Mouse (Mus musculus): ENCODE results near the gene 3110040N11Rik. TPM values are rescaled to one million over a fixed set of nuclear protein-coding genes. Genes with fewer than 3 reads are reported as not detected.

The 3110040N11Rik gene
- polyA plus RNA-seq, 2 experiments: 52.9 to 54.7 TPM

DNA sequence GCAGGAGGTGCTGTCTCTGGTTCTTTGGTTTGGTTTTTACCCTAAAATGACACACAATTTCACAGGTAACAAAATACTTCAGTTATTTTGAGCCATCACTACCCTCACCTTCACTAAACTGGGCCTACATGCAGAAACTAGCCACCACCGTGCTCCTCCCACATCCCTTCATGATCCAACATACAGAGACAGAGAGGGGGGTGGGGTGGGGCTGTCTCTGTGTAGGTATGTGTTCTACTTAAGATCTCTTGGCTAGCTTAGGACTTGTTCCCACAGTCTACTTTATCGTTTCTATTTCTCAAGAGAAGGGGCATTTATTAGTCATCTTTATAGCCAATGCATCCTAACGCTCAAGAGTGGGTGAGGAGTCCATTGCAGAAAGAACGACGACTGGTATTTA lies 742 bp downstream of the 3110040N11Rik start:
- peak overlapping the region; percentile 52 for H3K4me3 ChIP-seq (replicated peaks; ENCODE audit: low read length)
- 2% methylated on average over 5 of the region's 5 CpGs for WGBS
- peak overlapping the region; percentile 97 for H3K27ac ChIP-seq (replicated peaks; ENCODE audit: low read depth, low read length)
- peaks cover 8% of the 10 kb centered on the region for H3K4me1 ChIP-seq (ENCODE audit: control insufficient read depth, insufficient read depth, low read length)
- peak overlapping the region; percentile 82 for H3K4me2 ChIP-seq (replicated peaks; ENCODE audit: low read depth, low read length, severe bottlenecking)
- DNase-seq (ENCODE audit: low spot score): no peak
- ATAC-seq (ENCODE audit: low FRiP score, low read depth): no peak
- TF ChIP-seq POLR2A (IDR thresholded peaks at IDR 0.05; ENCODE audit: borderline replicate concordance, extremely low read depth, insufficient read depth, insufficient read length): no peak
- no peaks in the 10 kb centered on the region for H3K27me3 ChIP-seq (ENCODE audit: control insufficient read depth, insufficient read depth, low read length)
- H3K9me3 ChIP-seq (ENCODE audit: control insufficient read depth, low read length): no peaks in the 10 kb centered on the region
- H3K9ac ChIP-seq (ENCODE audit: low read depth, low read length, severe bottlenecking): peak overlapping the region; percentile 78
- H3K36me3 ChIP-seq (ENCODE audit: control insufficient read depth, insufficient read depth, low read length): peaks cover 9% of the 10 kb centered on the region

DNA sequence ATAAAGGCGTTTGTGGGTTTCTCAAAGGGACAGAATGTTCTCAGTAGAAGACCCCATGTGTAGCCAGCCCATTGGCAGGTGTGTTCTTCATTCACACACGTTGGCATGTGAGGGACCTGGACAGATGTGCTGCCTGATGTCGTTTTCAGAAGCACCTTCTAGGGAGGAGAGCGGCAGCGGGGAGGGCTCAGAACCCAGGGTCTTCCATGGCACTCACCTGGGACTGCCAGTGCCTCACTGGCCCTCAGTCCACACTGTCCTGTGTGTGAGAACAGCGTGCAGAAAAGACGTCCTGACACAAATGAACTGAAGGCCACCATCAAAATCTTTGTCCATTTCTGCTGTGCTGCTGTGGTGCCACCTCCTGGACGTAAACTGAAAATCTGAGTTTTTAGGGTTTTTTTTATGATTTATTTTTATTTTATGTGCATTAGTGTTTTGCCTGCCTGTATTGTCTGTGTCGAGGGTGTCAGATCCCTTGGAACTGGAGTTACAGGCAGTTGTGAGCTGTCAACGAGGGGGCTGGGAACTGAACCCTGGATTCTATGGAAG lies 11.5 kb downstream of the 3110040N11Rik start:
- no peak for TF ChIP-seq POLR2A (IDR thresholded peaks at IDR 0.05; ENCODE audit: borderline replicate concordance, extremely low read depth, insufficient read depth, insufficient read length)
- WGBS: 70% methylated on average over 10 of the region's 10 CpGs
- DNase-seq (ENCODE audit: low spot score) (no peak), ATAC-seq (ENCODE audit: low FRiP score, low read depth) (no peak)
- H3K4me2 ChIP-seq (replicated peaks; ENCODE audit: low read depth, low read length, severe bottlenecking): no peak overlapping the region
- no peak overlapping the region for H3K27ac ChIP-seq (replicated peaks; ENCODE audit: low read depth, low read length)
- no peak overlapping the region for H3K4me3 ChIP-seq (replicated peaks; ENCODE audit: low read length)
- H3K36me3 ChIP-seq (ENCODE audit: control insufficient read depth, insufficient read depth, low read length): peaks cover 29% of the 10 kb centered on the region
- H3K9ac ChIP-seq (ENCODE audit: low read depth, low read length, severe bottlenecking): no peak overlapping the region
- 0 out of 2 replicates have a peak, but pooled peaks cover 7% of the 10 kb centered on the region for H3K9me3 ChIP-seq (ENCODE audit: control insufficient read depth, low read length)
- H3K27me3 ChIP-seq (ENCODE audit: control insufficient read depth, insufficient read depth, low read length): no peaks in the 10 kb centered on the region
- no peaks in the 10 kb centered on the region for H3K4me1 ChIP-seq (ENCODE audit: control insufficient read depth, insufficient read depth, low read length)

DNA sequence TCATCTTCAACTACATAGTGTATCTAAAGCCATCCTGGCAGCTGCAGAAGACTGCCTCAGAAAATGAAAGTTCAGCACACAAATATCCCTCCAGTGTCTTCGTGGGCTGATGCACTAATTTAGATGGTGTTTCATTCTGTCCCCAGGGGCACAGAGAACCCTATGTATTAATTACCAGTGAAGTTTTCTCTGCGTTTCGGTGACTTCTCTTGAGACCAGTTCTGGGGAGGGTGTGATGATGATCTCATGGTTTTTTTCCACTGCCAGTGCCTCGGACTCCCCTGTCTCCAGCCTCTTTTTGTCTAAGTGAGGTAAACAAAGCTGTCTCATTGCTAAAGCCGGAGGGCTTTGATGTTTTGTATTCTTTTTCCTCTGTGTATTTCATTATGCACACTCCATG lies 14.0 kb downstream of the 3110040N11Rik start:
- no peak for TF ChIP-seq POLR2A (IDR thresholded peaks at IDR 0.05; ENCODE audit: borderline replicate concordance, extremely low read depth, insufficient read depth, insufficient read length)
- no peak for ATAC-seq (ENCODE audit: low FRiP score, low read depth)

DNA sequence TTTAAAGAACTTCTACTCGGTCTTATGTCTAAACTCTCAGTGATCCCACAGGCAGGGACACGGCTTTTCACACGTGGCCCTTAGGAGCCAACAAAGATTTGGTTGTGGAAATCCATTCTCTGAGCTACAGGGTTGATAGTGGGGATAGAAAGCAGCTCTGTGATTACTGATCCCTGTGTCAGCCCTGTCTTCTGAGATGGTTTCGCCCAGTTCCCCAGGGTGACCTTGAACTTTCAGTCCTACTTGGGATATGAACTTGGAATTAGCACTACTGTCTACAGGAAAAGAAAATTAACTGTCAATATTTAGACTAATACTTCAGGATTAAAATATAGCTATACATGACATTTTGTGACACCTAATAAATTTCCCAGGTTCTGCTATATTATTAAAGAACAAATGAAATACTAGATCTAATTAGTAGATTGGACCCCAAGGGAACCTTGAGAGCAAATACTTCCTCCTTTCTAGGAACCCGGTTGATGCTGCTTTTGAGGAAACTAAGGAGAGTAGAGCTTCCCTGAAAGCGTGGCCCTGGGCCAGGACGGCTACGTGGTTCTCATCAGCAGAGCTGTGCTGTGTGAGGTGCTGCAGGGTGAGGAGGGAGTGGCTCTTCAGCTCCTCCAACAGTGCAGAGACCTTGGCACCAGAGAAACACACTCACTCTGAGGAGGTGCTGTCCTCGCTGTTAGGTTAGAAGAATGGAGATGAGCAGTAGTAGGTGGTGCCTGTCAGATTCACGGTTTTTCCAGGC lies 16.3 kb downstream of the 3110040N11Rik start:
- no peak for DNase-seq (ENCODE audit: low spot score)
- H3K9ac ChIP-seq (ENCODE audit: low read depth, low read length, severe bottlenecking): no peak overlapping the region
- no peaks in the 10 kb centered on the region for H3K9me3 ChIP-seq (ENCODE audit: control insufficient read depth, low read length)
- H3K4me2 ChIP-seq (replicated peaks; ENCODE audit: low read depth, low read length, severe bottlenecking): no peak overlapping the region
- no peak overlapping the region for H3K4me3 ChIP-seq (replicated peaks; ENCODE audit: low read length)
- no peaks in the 10 kb centered on the region for H3K4me1 ChIP-seq (ENCODE audit: control insufficient read depth, insufficient read depth, low read length)
- WGBS: 78% methylated on average over 10 of the region's 10 CpGs
- no peaks in the 10 kb centered on the region for H3K27me3 ChIP-seq (ENCODE audit: control insufficient read depth, insufficient read depth, low read length)
- H3K36me3 ChIP-seq (ENCODE audit: control insufficient read depth, insufficient read depth, low read length): no peaks in the 10 kb centered on the region
- ATAC-seq (ENCODE audit: low FRiP score, low read depth): no peak
- no peak overlapping the region for H3K27ac ChIP-seq (replicated peaks; ENCODE audit: low read depth, low read length)
- no peak for TF ChIP-seq POLR2A (IDR thresholded peaks at IDR 0.05; ENCODE audit: borderline replicate concordance, extremely low read depth, insufficient read depth, insufficient read length)

More for the DNA sequence above, 14.0 kb downstream of the 3110040N11Rik start:
- Histone ChIP-seq H3K4me3 (replicated peaks; ENCODE audit: low read length) (no peak overlapping the region), H3K4me1 (ENCODE audit: control insufficient read depth, insufficient read depth, low read length) (no peaks in the 10 kb centered on the region), H3K4me2 (replicated peaks; ENCODE audit: low read depth, low read length, severe bottlenecking) (no peak overlapping the region), H3K9me3 (ENCODE audit: control insufficient read depth, low read length) (0 out of 2 replicates have a peak, but pooled peaks cover under 1% of the 10 kb centered on the region), H3K9ac (ENCODE audit: low read depth, low read length, severe bottlenecking) (no peak overlapping the region), H3K27me3 (ENCODE audit: control insufficient read depth, insufficient read depth, low read length) (no peaks in the 10 kb centered on the region), H3K36me3 (ENCODE audit: control insufficient read depth, insufficient read depth, low read length) (peaks cover 7% of the 10 kb centered on the region; the same call in 1 of the 2 replicates), H3K27ac (replicated peaks; ENCODE audit: low read depth, low read length) (no peak overlapping the region)
- 80% methylated on average over 5 of the region's 5 CpGs for WGBS
- no peak for DNase-seq (ENCODE audit: low spot score)

- Histone ChIP-seq H3K9me3 (ENCODE audit: control insufficient read depth, low read length) (no peaks in the 10 kb centered on the region), H3K4me3 (replicated peaks; ENCODE audit: low read length) (peak overlapping the region; percentile 100), H3K9ac (ENCODE audit: low read depth, low read length, severe bottlenecking) (peak overlapping the region; percentile 92), H3K27ac (replicated peaks; ENCODE audit: low read depth, low read length) (peak overlapping the region; percentile 84), H3K36me3 (ENCODE audit: control insufficient read depth, insufficient read depth, low read length) (no peaks in the 10 kb centered on the region), H3K27me3 (ENCODE audit: control insufficient read depth, insufficient read depth, low read length) (no peaks in the 10 kb centered on the region), H3K4me1 (ENCODE audit: control insufficient read depth, insufficient read depth, low read length) (peaks cover 10% of the 10 kb centered on the region), H3K4me2 (replicated peaks; ENCODE audit: low read depth, low read length, severe bottlenecking) (peak overlapping the region; percentile 89)
- DNase-seq (ENCODE audit: low spot score) (peak; percentile 15), ATAC-seq (ENCODE audit: low FRiP score, low read depth) (peak; percentile 42)
- WGBS: 2% methylated on average over 53 of the region's 60 CpGs
- TF ChIP-seq POLR2A (IDR thresholded peaks at IDR 0.05; ENCODE audit: borderline replicate concordance, extremely low read depth, insufficient read depth, insufficient read length): 0 out of 2 replicates have a peak, but pooled peaks have one; percentile 30
Measured at GRCm38 (mm10) chr7:81763110-81763845, 26.0 kb downstream of the 3110040N11Rik start.
